Mouse (Mus musculus) spleen, adult 18-20 months (tissue): Measurements from ENCODE around the gene Egfl7.

Source experiments
- DNase-seq, 2 experiments: peaks; one replicate each; pipeline ENCODE4 v3.0.0; 2022; ENCODE audit warnings: mixed read lengths in 2 of 2

Gene Egfl7

GRCm38 (mm10) chr2:26617331-26617730, 37.5 kb downstream of the Egfl7 start:
- no peak for DNase-seq

GRCm38 (mm10) chr2:26617928-26618327, 38.1 kb downstream of the Egfl7 start:
- DNase-seq, result no peak

GRCm38 (mm10) chr2:26621246-26621645, 41.4 kb downstream of the Egfl7 start:
- DNase-seq, result no peak

GRCm38 (mm10) chr2:26622984-26623383, 43.2 kb downstream of the Egfl7 start:
- no peak for DNase-seq

- no peak for DNase-seq
These were observed 45.6 kb downstream of the Egfl7 start for GRCm38 (mm10) chr2:26625419-26625818.

GRCm38 (mm10) chr2:26626081-26626480, 46.3 kb downstream of the Egfl7 start:
- DNase-seq, result no peak

GRCm38 (mm10) chr2:26627921-26628739, 48.3 kb downstream of the Egfl7 start, which contains the start of gene Fam69b:
TSS of gene Fam69b (plus strand) at chr2:26628457.
- peak; percentile 37 to 69 for DNase-seq

- no peak for DNase-seq
These were observed 49.1 kb downstream of the Egfl7 start for GRCm38 (mm10) chr2:26628792-26629437.

- DNase-seq, result no peak
These were observed 53.0 kb downstream of the Egfl7 start for GRCm38 (mm10) chr2:26632541-26633395.

- no peak for DNase-seq
These were observed 54.2 kb downstream of the Egfl7 start for GRCm38 (mm10) chr2:26633953-26634530.

GRCm38 (mm10) chr2:26634629-26635488, 55.0 kb downstream of the Egfl7 start:
- no peak for DNase-seq

- no peak for DNase-seq
These were observed 55.9 kb downstream of the Egfl7 start for GRCm38 (mm10) chr2:26635489-26636324.

GRCm38 (mm10) chr2:26636325-26636635, 56.5 kb downstream of the Egfl7 start:
- DNase-seq, result no peak

- no peak for DNase-seq
These were observed 57.6 kb downstream of the Egfl7 start for GRCm38 (mm10) chr2:26637316-26637932.

- DNase-seq, result no peak
These were observed 58.2 kb downstream of the Egfl7 start for GRCm38 (mm10) chr2:26638039-26638438.

- no peak for DNase-seq
These were observed 58.8 kb downstream of the Egfl7 start for GRCm38 (mm10) chr2:26638572-26638971.

GRCm38 (mm10) chr2:26639083-26639482, 59.3 kb downstream of the Egfl7 start:
- DNase-seq, result peak; percentile 41 to 44

- peak; percentile 86 to 98 for DNase-seq
These were observed 60.3 kb downstream of the Egfl7 start for GRCm38 (mm10) chr2:26639838-26640830.

GRCm38 (mm10) chr2:26641006-26641647, 61.3 kb downstream of the Egfl7 start:
- DNase-seq, result no peak
